Mouse (Mus musculus) bone marrow, adult 2 months (tissue): ENCODE measurements around the gene Gm5485. TPM values are rescaled to one million over a fixed set of nuclear protein-coding genes. Genes with fewer than 3 reads are reported as not detected.

Experiments
- H3K27ac ChIP-seq: fragments of 200-500 bp; 2 replicates; pipeline ENCODE4 v1.5.1; 2012; ENCODE audit warnings: low read depth, mild to moderate bottlenecking, control low read depth, inconsistent platforms, low read length; ENCODE audit not compliant: control insufficient read depth, poor library complexity, insufficient read depth
- H3K4me1 ChIP-seq: fragments of 200-500 bp; 2 replicates; pipeline ENCODE4 v1.6.1; 2011; ENCODE audit warnings: low read length; ENCODE audit not compliant: control insufficient read depth, insufficient read depth
- H3K4me3 ChIP-seq: fragments of 200-500 bp; replicated peaks from 2 replicates; pipeline ENCODE3; 2011; ENCODE audit warnings: mild to moderate bottlenecking, low read depth, low read length, control low read depth; ENCODE audit not compliant: control insufficient read depth
- CTCF ChIP-seq: fragments of 200-500 bp; IDR thresholded peaks from 2 replicates; pipeline ENCODE4 v1.5.1; 2011; ENCODE audit warnings: low read length, control low read depth; ENCODE audit not compliant: control insufficient read depth, insufficient read depth
- POLR2A ChIP-seq: fragments of 200-500 bp; IDR thresholded peaks from 2 replicates; pipeline ENCODE4 v1.6.1; 2011; ENCODE audit warnings: low read depth, mild to moderate bottlenecking, control low read depth, low read length, borderline replicate concordance; ENCODE audit not compliant: control insufficient read depth
- WGBS: fragments of 180-500 bp; shearing (Covaris S2); methylation state at CpG from one replicate; pipeline ENCODE4 v1.1.7; 2018; 5-methylcytosine and 5-hydroxymethylcytosine counted together
- polyA plus RNA-seq: library from polyadenylated mRNA; stranded (reverse); fragments of >200 nt; gene quantifications from 2 replicates; pipeline ENCODE4 v1.2.4, GENCODE M21; 2011; ENCODE audit warnings: low replicate concordance; ENCODE audit not compliant: missing spikeins, insufficient read depth, insufficient read length

The Gm5485 gene
- polyA plus RNA-seq, 1 experiment, result not detected

DNA sequence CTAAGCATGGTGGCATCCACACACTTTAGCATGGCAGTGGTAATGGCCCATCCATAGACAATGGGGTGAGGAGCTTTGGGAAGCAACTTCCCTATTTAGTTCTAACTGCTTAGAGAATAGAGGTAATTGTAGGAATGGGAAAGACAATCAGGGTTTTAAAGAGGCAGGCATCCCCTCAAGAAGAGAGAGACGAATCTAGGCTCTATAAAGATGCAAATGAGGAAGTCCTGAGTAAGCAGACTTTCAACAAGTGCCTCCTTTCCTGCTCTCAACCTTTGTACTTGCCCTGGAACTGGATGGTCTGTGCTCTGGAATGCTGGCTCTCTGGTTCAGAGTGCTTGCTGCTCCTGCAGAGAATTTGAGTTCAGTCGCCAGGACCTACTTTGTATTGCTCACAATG is 10.3 kb upstream of the Gm5485 start:
- H3K27ac ChIP-seq, result no peak overlapping the region
- no peaks in the 10 kb centered on the region for H3K4me1 ChIP-seq
- H3K4me3 ChIP-seq, result no peak overlapping the region
- TF ChIP-seq POLR2A (no peak), CTCF (no peak)
- 39% methylated on average over 2 of the region's 2 CpGs for WGBS

DNA sequence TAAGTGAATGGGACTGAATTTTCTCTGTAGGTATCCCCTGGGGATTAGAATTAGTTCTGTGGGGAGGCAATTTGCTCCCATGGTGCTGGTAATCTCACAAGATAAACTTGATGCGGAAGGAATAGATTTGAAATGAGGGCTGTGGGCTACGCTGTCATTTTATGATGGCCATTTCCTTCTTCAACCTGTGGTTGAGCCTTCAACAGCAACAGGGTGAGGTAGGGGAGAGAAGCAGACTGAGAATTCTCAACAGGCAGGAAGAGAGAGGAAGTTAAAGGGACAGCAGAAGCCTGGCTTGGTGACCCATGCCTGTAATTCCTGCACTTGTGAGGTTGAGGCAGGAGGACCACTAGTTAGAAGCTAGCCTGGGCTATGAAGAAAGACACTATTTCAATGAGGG is 6.8 kb upstream of the Gm5485 start:
- TF ChIP-seq POLR2A (no peak), CTCF (no peak)
- WGBS, result 7% methylated on average over 2 of the region's 2 CpGs
- Histone ChIP-seq H3K27ac (no peak overlapping the region), H3K4me3 (no peak overlapping the region), H3K4me1 (no peaks in the 10 kb centered on the region)

DNA sequence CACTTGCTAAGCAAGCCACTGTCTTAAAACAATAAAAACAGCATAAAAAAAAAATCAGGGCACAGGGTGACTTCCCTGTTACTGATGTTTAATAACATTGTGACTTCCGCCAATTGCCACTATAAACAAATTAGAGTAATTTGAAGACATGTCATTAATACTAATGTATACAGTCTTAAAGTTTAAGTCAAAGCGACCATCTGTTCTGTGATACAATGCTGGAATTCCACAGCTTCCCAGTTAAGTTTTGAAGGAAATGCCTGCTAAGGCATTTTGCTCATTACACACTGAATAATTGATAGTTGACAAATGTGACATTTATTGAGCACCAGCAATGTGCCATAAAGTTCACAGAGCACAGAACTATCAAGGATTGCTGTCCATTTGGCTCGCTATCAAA is 6.3 kb upstream of the Gm5485 start:
- H3K4me3 ChIP-seq, result no peak overlapping the region
- 65% methylated on average over 3 of the region's 3 CpGs for WGBS
- no peak for TF ChIP-seq CTCF
- no peak for TF ChIP-seq POLR2A
- no peaks in the 10 kb centered on the region for H3K4me1 ChIP-seq
- H3K27ac ChIP-seq, result no peak overlapping the region

DNA sequence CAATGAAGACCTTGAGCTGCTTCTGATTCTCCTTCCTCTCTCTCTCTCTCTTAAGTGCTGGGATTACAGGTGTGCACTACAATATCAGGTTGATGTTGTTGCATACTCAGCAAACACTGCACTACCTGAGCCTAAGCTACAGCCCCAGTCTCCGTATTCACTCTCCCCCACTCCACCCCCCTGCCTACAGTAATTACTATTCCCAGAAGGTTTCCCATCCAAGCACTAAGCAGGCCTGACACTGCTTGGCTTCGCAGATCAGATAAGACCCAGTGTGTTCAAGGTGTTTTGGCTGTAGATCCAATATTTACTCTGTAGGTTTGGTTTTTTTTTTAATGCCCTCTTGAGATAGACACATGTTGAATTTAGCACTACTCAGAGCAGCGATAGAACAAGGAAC is 2.1 kb downstream of the Gm5485 start:
- Histone ChIP-seq H3K27ac (no peak overlapping the region), H3K4me3 (no peak overlapping the region), H3K4me1 (no peaks in the 10 kb centered on the region)
- 79% methylated on average over 3 of the region's 3 CpGs for WGBS
- no peak for TF ChIP-seq POLR2A
- TF ChIP-seq CTCF, result no peak

DNA sequence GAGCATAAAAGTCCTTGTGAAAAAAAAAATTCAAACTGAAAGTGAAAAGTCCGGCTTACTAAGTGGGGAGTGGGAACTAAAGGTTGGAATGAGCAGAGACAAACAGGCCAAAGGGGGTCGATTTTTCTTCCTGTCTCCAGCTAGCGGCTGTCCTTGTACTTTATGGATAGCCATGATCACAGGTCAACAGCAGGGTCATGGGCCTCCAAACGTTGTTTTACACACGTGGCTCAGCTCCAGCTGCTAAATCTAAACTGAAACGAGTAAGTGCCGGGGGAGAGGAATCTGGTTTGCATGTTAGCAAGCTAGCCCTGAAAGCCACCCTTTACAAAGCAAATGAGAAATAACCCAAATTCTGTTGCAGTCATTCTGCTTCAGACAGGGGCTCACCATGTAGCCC is 2.6 kb downstream of the Gm5485 start:
- TF ChIP-seq CTCF, result no peak
- TF ChIP-seq POLR2A, result no peak
- no peak overlapping the region for H3K27ac ChIP-seq
- no peaks in the 10 kb centered on the region for H3K4me1 ChIP-seq
- WGBS, result 74% methylated on average over 7 of the region's 7 CpGs
- no peak overlapping the region for H3K4me3 ChIP-seq

DNA sequence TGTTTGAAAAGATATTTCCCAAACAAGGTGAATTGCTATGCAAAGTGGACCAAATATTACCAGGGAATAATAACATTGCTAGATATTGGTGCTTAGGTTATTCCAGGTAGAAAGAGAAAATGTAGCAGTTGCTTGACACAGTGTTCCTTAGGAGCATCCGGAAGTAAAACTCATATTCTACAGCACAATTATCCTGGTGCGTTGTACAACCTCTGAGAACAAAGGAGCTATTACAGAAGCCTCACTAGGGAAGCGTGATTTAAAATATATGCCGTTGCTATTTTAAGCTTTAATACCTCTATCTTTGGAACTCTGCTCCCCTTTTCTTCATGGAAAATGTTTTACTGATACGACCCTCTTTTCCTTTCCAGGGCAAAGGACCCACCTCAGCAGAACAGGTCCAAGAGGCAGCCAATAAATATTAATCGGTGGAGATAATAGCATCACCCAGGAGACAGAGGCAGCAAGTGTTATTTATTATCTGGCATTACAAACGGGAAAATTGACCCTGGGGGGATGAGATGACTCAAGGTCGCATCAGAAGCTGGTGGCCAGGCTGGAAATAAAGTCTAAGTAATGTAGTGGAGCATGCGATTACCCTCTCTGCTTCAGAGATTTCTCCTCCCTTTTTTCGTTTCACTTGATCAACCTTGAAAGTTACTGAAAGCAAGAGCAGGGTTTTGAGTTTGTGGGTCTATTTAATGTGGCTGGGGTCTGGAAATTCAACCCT is 6.4 kb downstream of the Gm5485 start:
- H3K27ac ChIP-seq, result no peak overlapping the region
- WGBS, result 75% methylated on average over 10 of the region's 10 CpGs
- H3K4me1 ChIP-seq, result no peaks in the 10 kb centered on the region
- TF ChIP-seq CTCF (no peak), POLR2A (no peak)
- no peak overlapping the region for H3K4me3 ChIP-seq

DNA sequence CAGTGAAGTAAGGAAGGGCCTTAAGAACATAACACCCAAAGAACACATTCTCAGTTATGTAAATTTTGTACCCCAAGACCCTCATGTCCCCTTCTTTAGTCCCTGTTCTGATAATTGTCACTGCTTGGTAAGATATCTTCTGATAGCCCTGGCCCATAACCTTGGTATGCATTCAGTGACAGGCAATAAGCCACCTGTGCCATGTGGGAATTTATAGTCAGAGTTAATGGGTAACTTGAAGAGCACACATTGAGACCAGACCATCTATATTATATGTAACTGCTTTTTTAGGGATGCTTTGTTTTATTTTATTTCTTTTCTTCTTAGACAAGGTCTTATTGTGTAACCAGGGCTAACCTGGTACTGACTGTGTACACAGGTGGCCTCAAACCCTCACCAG is 8.2 kb downstream of the Gm5485 start:
- Histone ChIP-seq H3K4me3 (no peak overlapping the region), H3K4me1 (no peaks in the 10 kb centered on the region), H3K27ac (no peak overlapping the region)
- TF ChIP-seq POLR2A (no peak), CTCF (no peak)

DNA sequence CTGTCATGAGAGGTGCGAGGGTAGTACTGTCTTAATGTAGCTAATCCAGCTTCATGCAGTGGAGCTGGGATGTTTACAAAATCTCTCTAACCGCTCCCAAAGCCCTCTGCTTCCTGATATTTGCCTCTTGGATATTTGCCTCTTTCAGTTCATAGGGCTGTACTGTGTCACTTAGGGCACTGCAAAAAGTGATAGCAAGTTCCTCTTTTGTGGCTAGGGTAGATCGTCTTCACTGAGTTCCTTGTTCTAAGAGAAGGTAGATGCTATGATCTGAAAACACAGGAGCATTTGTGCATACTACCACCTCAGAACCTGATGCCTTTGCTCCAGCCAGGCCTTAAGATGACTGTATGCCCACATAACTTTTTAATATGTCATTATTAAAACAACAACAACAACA is 8.8 kb downstream of the Gm5485 start:
- TF ChIP-seq POLR2A, result no peak
- no peak for TF ChIP-seq CTCF
- Histone ChIP-seq H3K4me1 (no peaks in the 10 kb centered on the region), H3K4me3 (no peak overlapping the region), H3K27ac (no peak overlapping the region)
- 23% methylated on average over 3 of the region's 3 CpGs for WGBS

DNA sequence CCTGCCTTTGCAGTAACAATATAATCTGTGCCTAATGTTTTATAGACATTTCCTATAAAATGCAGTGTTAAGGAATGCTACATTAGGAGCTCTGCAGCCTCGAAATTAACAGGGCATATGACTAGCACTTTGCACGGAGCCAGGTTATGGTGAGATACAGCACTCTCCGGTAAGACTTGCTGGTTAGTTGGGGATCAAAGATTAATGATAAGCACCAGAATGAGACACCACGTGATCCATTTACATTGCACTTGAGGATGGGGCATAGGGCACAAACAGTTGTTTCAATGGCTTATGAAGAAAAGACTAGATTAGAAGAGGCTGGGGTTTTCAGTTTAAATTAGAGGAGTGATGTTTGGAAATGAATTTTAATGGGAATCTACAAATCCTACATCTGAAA is 9.3 kb downstream of the Gm5485 start:
- 72% methylated on average over 4 of the region's 4 CpGs for WGBS

More for the DNA sequence above, 9.3 kb downstream of the Gm5485 start:
- no peak overlapping the region for H3K27ac ChIP-seq
- H3K4me3 ChIP-seq, result no peak overlapping the region
- no peak for TF ChIP-seq POLR2A
- TF ChIP-seq CTCF, result no peak
- H3K4me1 ChIP-seq, result no peaks in the 10 kb centered on the region
